Mouse (Mus musculus) thymus, adult 2 months (tissue): ENCODE measurements around the gene Adgrl3. TPM values are rescaled to one million over a fixed set of nuclear protein-coding genes. Genes with fewer than 3 reads are reported as not detected.

ENCODE experiments used
- DNase-seq: peaks from one replicate; pipeline ENCODE4 v3.0.0; 2021
- H3K27ac ChIP-seq: fragments of 200-500 bp; 2 replicates; pipeline ENCODE4 v1.5.1; 2012; ENCODE audit warnings: low read length, control low read depth; ENCODE audit not compliant: control insufficient read depth, insufficient read depth
- H3K27me3 ChIP-seq: fragments of 200-500 bp; 2 replicates; pipeline ENCODE4 v1.6.1; 2012; ENCODE audit warnings: mild to moderate bottlenecking, low read length, moderate library complexity, mixed read lengths; ENCODE audit not compliant: control insufficient read depth, insufficient read depth
- H3K36me3 ChIP-seq: fragments of 200-500 bp; 2 replicates; pipeline ENCODE4 v1.6.1; 2012; ENCODE audit warnings: mild to moderate bottlenecking, low read length, moderate library complexity; ENCODE audit not compliant: control insufficient read depth, insufficient read depth
- H3K4me1 ChIP-seq: fragments of 200-500 bp; replicated peaks from 2 replicates; pipeline ENCODE4 v1.6.1; 2012; ENCODE audit warnings: low read length; ENCODE audit not compliant: control insufficient read depth, insufficient read depth
- H3K4me3 ChIP-seq: fragments of 200-500 bp; 2 replicates; pipeline ENCODE4 v1.5.1; 2012; ENCODE audit warnings: mild to moderate bottlenecking, low read length, control low read depth, moderate library complexity; ENCODE audit not compliant: control insufficient read depth, insufficient read depth
- CTCF ChIP-seq: fragments of 200-500 bp; IDR thresholded peaks from 2 replicates; pipeline ENCODE4 v1.5.1; 2012; ENCODE audit warnings: mild to moderate bottlenecking, control low read depth, low read length, moderate library complexity, borderline replicate concordance; ENCODE audit not compliant: control insufficient read depth, poor library complexity, insufficient read depth; ENCODE audit errors: extremely low read depth
- POLR2A ChIP-seq: fragments of 200-500 bp; IDR thresholded peaks from 2 replicates; pipeline ENCODE4 v1.6.1; 2012; ENCODE audit warnings: mild to moderate bottlenecking, low read length, control low read depth, moderate library complexity; ENCODE audit not compliant: control insufficient read depth, poor library complexity, insufficient read depth; ENCODE audit errors: extremely low read depth
- WGBS: fragments of 180-500 bp; shearing (Covaris S2); methylation state at CpG from one replicate; pipeline ENCODE4 v1.1.7; 2018; 5-methylcytosine and 5-hydroxymethylcytosine counted together
- polyA plus RNA-seq: library from polyadenylated mRNA; depleted of rRNA; stranded (reverse); fragments of >200 nt; gene quantifications from 2 replicates; pipeline ENCODE4 v1.2.3, GENCODE M21; 2012

The Adgrl3 gene
- polyA plus RNA-seq, 1 experiment = 0.62 TPM

- no peaks in the 10 kb centered on the region for H3K4me1 ChIP-seq
- H3K27me3 ChIP-seq = no peaks in the 10 kb centered on the region
- no peaks in the 10 kb centered on the region for H3K36me3 ChIP-seq
- 87% methylated on average over 9 of the region's 9 CpGs for WGBS
- no peak overlapping the region for H3K27ac ChIP-seq
- no peak for DNase-seq
- TF ChIP-seq POLR2A (no peak), CTCF (no peak)
- no peak overlapping the region for H3K4me3 ChIP-seq
Observed at GRCm38 (mm10) chr5:81345436-81346131, 325.6 kb downstream of the Adgrl3 start.

GRCm38 (mm10) chr5:81347571-81347970 lies 327.6 kb downstream of the Adgrl3 start:
- no peak for TF ChIP-seq CTCF
- no peak for TF ChIP-seq POLR2A
- no peak for DNase-seq
- 75% methylated on average over 4 of the region's 4 CpGs for WGBS
- H3K27me3 ChIP-seq = no peaks in the 10 kb centered on the region
- H3K27ac ChIP-seq = no peak overlapping the region
- no peak overlapping the region for H3K4me3 ChIP-seq
- H3K4me1 ChIP-seq = no peaks in the 10 kb centered on the region
- no peaks in the 10 kb centered on the region for H3K36me3 ChIP-seq

GRCm38 (mm10) chr5:81359560-81359959 lies 339.6 kb downstream of the Adgrl3 start:
- WGBS = 82% methylated on average over 2 of the region's 2 CpGs
- DNase-seq = no peak

GRCm38 (mm10) chr5:81364198-81364643 lies 344.3 kb downstream of the Adgrl3 start:
- DNase-seq = no peak
- Histone ChIP-seq H3K4me1 (no peaks in the 10 kb centered on the region), H3K36me3 (no peaks in the 10 kb centered on the region), H3K4me3 (no peak overlapping the region), H3K27me3 (no peaks in the 10 kb centered on the region), H3K27ac (no peak overlapping the region)
- WGBS = 90% methylated on average over 8 of the region's 8 CpGs
- TF ChIP-seq CTCF (no peak), POLR2A (no peak)

More at GRCm38 (mm10) chr5:81359560-81359959, 339.6 kb downstream of the Adgrl3 start:
- no peaks in the 10 kb centered on the region for H3K4me1 ChIP-seq
- H3K4me3 ChIP-seq = no peak overlapping the region
- no peaks in the 10 kb centered on the region for H3K36me3 ChIP-seq
- TF ChIP-seq CTCF (no peak), POLR2A (no peak)
- H3K27ac ChIP-seq = no peak overlapping the region
- no peaks in the 10 kb centered on the region for H3K27me3 ChIP-seq

- WGBS = 47% methylated on average over 2 of the region's 2 CpGs
Observed at GRCm38 (mm10) chr5:81365250-81365649, 345.3 kb downstream of the Adgrl3 start.

GRCm38 (mm10) chr5:81370126-81370850 lies 350.4 kb downstream of the Adgrl3 start:
- H3K27me3 ChIP-seq = no peaks in the 10 kb centered on the region
- no peak overlapping the region for H3K4me3 ChIP-seq
- no peak overlapping the region for H3K27ac ChIP-seq
- TF ChIP-seq POLR2A (no peak), CTCF (no peak)
- WGBS = 86% methylated on average over 10 of the region's 10 CpGs
- no peaks in the 10 kb centered on the region for H3K36me3 ChIP-seq
- no peak for DNase-seq
- no peaks in the 10 kb centered on the region for H3K4me1 ChIP-seq

More at GRCm38 (mm10) chr5:81365250-81365649, 345.3 kb downstream of the Adgrl3 start:
- H3K27me3 ChIP-seq = no peaks in the 10 kb centered on the region
- no peak for DNase-seq
- TF ChIP-seq POLR2A = no peak
- TF ChIP-seq CTCF = no peak
- H3K36me3 ChIP-seq = no peaks in the 10 kb centered on the region
- no peaks in the 10 kb centered on the region for H3K4me1 ChIP-seq
- H3K27ac ChIP-seq = no peak overlapping the region
- no peak overlapping the region for H3K4me3 ChIP-seq

- TF ChIP-seq POLR2A (no peak), CTCF (no peak)
- Histone ChIP-seq H3K27me3 (no peaks in the 10 kb centered on the region), H3K4me3 (no peak overlapping the region), H3K27ac (no peak overlapping the region), H3K4me1 (no peaks in the 10 kb centered on the region), H3K36me3 (no peaks in the 10 kb centered on the region)
- 91% methylated on average over 7 of the region's 7 CpGs for WGBS
- no peak for DNase-seq
Observed at GRCm38 (mm10) chr5:81375992-81376391, 356.1 kb downstream of the Adgrl3 start.
